Comparison of ENCODE assay signal across 27 mouse cellular contexts in genomic region chr2:129684014-129684413, GRCm38 (mm10). TPM values are rescaled to one million over a fixed set of nuclear protein-coding genes. Genes with fewer than 3 reads are reported as not detected.
DNase-seq lines count a peak whose midpoint lies in the region; ATAC-seq lines count a peak whose summit lies in the region.
"Had no signal": no experiment of that assay in that cellular context is flagged by ENCODE, and none has a peak within 500 bp of the region (broad histone marks: within the 10 kb centered on the region; RNA-seq: fewer than 3 reads in every experiment).

No protein-coding gene starts in this region.

- no peak overlapping the region for H3K27ac ChIP-seq in hindbrain, embryonic 16.5 days (ENCODE audit: low read depth, low read length)
- no peak overlapping the region for H3K27ac ChIP-seq in hindbrain, embryonic 10.5 days
- H3K27ac ChIP-seq in neural tube, embryonic 15.5 days (replicated peaks): no peak overlapping the region
- H3K27ac ChIP-seq: heart, adult 2 months; heart, embryonic 13.5 days; limb, embryonic 12.5 days; liver, embryonic 15.5 days; neural tube, embryonic 12.5 days; stomach, embryonic 15.5 days had no signal

- H3K9ac ChIP-seq in hindbrain, embryonic 16.5 days (ENCODE audit: low read depth, low read length): no peak overlapping the region
- H3K9ac ChIP-seq in neural tube, embryonic 15.5 days (replicated peaks): no peak overlapping the region
- H3K9ac ChIP-seq: heart, embryonic 13.5 days; limb, embryonic 12.5 days; liver, embryonic 15.5 days; neural tube, embryonic 12.5 days; stomach, embryonic 15.5 days had no signal

- H3K4me3 ChIP-seq in hindbrain, embryonic 16.5 days (ENCODE audit: low read length): no peak overlapping the region
- no peak overlapping the region for H3K4me3 ChIP-seq in hindbrain, embryonic 10.5 days
- H3K4me3 ChIP-seq in neural tube, embryonic 15.5 days (replicated peaks): no peak overlapping the region
- H3K4me3 ChIP-seq: heart, adult 2 months; heart, embryonic 13.5 days; limb, embryonic 12.5 days; liver, embryonic 15.5 days; neural tube, embryonic 12.5 days; stomach, embryonic 15.5 days had no signal

- no peak overlapping the region for H3K4me2 ChIP-seq in hindbrain, embryonic 16.5 days (ENCODE audit: low read length)
- H3K4me2 ChIP-seq in neural tube, embryonic 15.5 days: no peak overlapping the region
- H3K4me2 ChIP-seq: heart, embryonic 13.5 days; limb, embryonic 12.5 days; liver, embryonic 15.5 days; neural tube, embryonic 12.5 days; stomach, embryonic 15.5 days had no signal

- no peaks in the 10 kb centered on the region for H3K36me3 ChIP-seq in hindbrain, embryonic 16.5 days (ENCODE audit: control insufficient read depth, insufficient read depth, low read length)
- no peaks in the 10 kb centered on the region for H3K36me3 ChIP-seq in hindbrain, embryonic 10.5 days
- no peaks in the 10 kb centered on the region for H3K36me3 ChIP-seq in neural tube, embryonic 15.5 days
- H3K36me3 ChIP-seq: heart, embryonic 13.5 days; limb, embryonic 12.5 days; liver, embryonic 15.5 days; neural tube, embryonic 12.5 days; stomach, embryonic 15.5 days had no signal

- H3K4me1 ChIP-seq in hindbrain, embryonic 16.5 days (ENCODE audit: control insufficient read depth, insufficient read depth, low read depth, low read length): no peaks in the 10 kb centered on the region; the same call in 1 of the 2 replicates
- H3K4me1 ChIP-seq in hindbrain, embryonic 10.5 days (replicated peaks): no peaks in the 10 kb centered on the region
- no peaks in the 10 kb centered on the region for H3K4me1 ChIP-seq in neural tube, embryonic 15.5 days
- H3K4me1 ChIP-seq: heart, embryonic 13.5 days; limb, embryonic 12.5 days; liver, embryonic 15.5 days; neural tube, embryonic 12.5 days; stomach, embryonic 15.5 days had no signal

- H3K9me3 ChIP-seq in hindbrain, embryonic 16.5 days (ENCODE audit: control insufficient read depth, low read length): no peaks in the 10 kb centered on the region
- H3K9me3 ChIP-seq in hindbrain, embryonic 10.5 days: no peaks in the 10 kb centered on the region
- H3K9me3 ChIP-seq in neural tube, embryonic 15.5 days (replicated peaks): no peaks in the 10 kb centered on the region
- H3K9me3 ChIP-seq: heart, embryonic 13.5 days; limb, embryonic 12.5 days; liver, embryonic 15.5 days; neural tube, embryonic 12.5 days; stomach, embryonic 15.5 days had no signal

- DNase-seq in hindbrain, embryonic 10.5 days (ENCODE audit: low spot score): no peak
- DNase-seq in neural tube, embryonic 10.5 days (ENCODE audit: extremely low spot score, low spot score): no peak
- peak; percentile 14 for DNase-seq in lung, postnatal 25 days (ENCODE audit: low spot score)
- no peak for DNase-seq in right cerebral cortex, adult 18-20 months
- no peak for DNase-seq in left cerebral cortex, postnatal 36 days (ENCODE audit: low spot score in 2 of 2)
- DNase-seq: adrenal gland, postnatal 14 days; cerebellum, adult 18-20 months; cerebellum, postnatal 10 days; heart, adult 2 months; kidney, adult 9 months; kidney, postnatal 10 days; midbrain, embryonic 14.5 days had no signal

- H3K27me3 ChIP-seq in hindbrain, embryonic 16.5 days (replicated peaks; ENCODE audit: control insufficient read depth, insufficient read depth, low read length): no peaks in the 10 kb centered on the region
- no peaks in the 10 kb centered on the region for H3K27me3 ChIP-seq in hindbrain, embryonic 10.5 days (ENCODE audit: insufficient read depth, poor library complexity, severe bottlenecking)
- no peaks in the 10 kb centered on the region for H3K27me3 ChIP-seq in neural tube, embryonic 15.5 days (replicated peaks)
- H3K27me3 ChIP-seq: liver, embryonic 15.5 days; neural tube, embryonic 12.5 days; stomach, embryonic 15.5 days had no signal

- WGBS in hindbrain, embryonic 16.5 days: 58% methylated on average over 4 of the region's 4 CpGs
- 82% methylated on average over 4 of the region's 4 CpGs for WGBS in hindbrain, embryonic 10.5 days
- 65% methylated on average over 4 of the region's 4 CpGs for WGBS in neural tube, embryonic 15.5 days

- ATAC-seq in hindbrain, embryonic 16.5 days: peak; percentile 60
- 0 out of 2 replicates have a peak, but pooled peaks have one; percentile 22 for ATAC-seq in neural tube, embryonic 15.5 days (ENCODE audit: low FRiP score)
- ATAC-seq: CD4-positive, CD25-positive, alpha-beta regulatory T cell, adult 4 months; forebrain, embryonic 14.5 days; intestine, postnatal 0 days had no signal

- intact Hi-C loops in left cerebral cortex, postnatal 36 days (cut with DNase I): no loop called here

RNA-seq across cellular contexts. Expression of gene Pdyn, which starts 15.6 kb away (rescaled TPM):
- polyA plus RNA-seq in hindbrain, embryonic 16.5 days (2015; fragmentation: Nextera tagmentation; extraction: Ambion mirVana): 20.0 and 22.0 TPM in 2 replicates
- 0.12 and 0.58 TPM in 2 replicates for polyA plus RNA-seq in hindbrain, embryonic 10.5 days (2016; fragmentation: Nextera tagmentation; extraction: Ambion mirVana)
- 43.7 and 43.9 TPM in 2 replicates for polyA plus RNA-seq in neural tube, embryonic 15.5 days (2015; fragmentation: Nextera tagmentation; extraction: Ambion mirVana)
- 10 to 100 TPM; 29.2 to 33.9 TPM for total RNA-seq in left cerebral cortex, postnatal 36 days (2021)
- total RNA-seq: adrenal gland, postnatal 14 days; common myeloid progenitor, adult 5-6 weeks; gastrocnemius, adult 18-20 months; gastrocnemius, postnatal 4 days; heart, adult 2 months; heart, postnatal 10 days; liver, adult 2 months had no signal
- polyA plus RNA-seq: CD4-positive, CD25-positive, alpha-beta regulatory T cell, adult 4 months; heart, adult 2 months; heart, embryonic 13.5 days; liver, adult 2 months had no signal

Comparison
In these comparisons a context has a peak if more than half of its experiments do, and no peak if none do; other contexts are left out.
1. RNA of gene Pdyn, which starts 15.6 kb away (polyA plus RNA-seq): 43.7 to 43.9 TPM in neural tube, embryonic 15.5 days and 20.0 to 22.0 TPM in hindbrain, embryonic 16.5 days; 0.12 to 0.58 TPM in hindbrain, embryonic 10.5 days; every median in the first group is over 10 times any median in the second.